Mouse (Mus musculus): ENCODE measurements around the gene Sh3gl1. TPM values are rescaled to one million over a fixed set of nuclear protein-coding genes. Genes with fewer than 3 reads are reported as not detected.

Gene Sh3gl1
- total and polyA plus RNA-seq, 3 experiments = 29.3 to 39.0 (median 38.0) TPM

GRCm38 (mm10) chr17:55969966-55970891, 66.2 kb downstream of the Sh3gl1 start, which contains the start of gene Shd:
Gene Shd (plus strand): TSS chr17:55970467.
- DNase-seq (ENCODE audit: extremely low read depth) = no peak
- Histone ChIP-seq H3K4me3 (replicated peaks in 1 of 3; ENCODE audit: low read depth in 2 of 3, low read length in 2 of 3, poor library complexity in 1 of 3) (no peak within 1 kb of the TSS), H3K79me2 (replicated peaks; ENCODE audit: control insufficient read depth, extremely low read depth, insufficient read depth, poor library complexity, severe bottlenecking) (no peaks in the 10 kb centered on the region), H3K9me3 (replicated peaks; ENCODE audit: low read length) (no peaks in the 10 kb centered on the region), H3K9ac (ENCODE audit: insufficient read depth, low read depth) (no peak within 1 kb of the TSS), H3K36me3 (replicated peaks in 1 of 2; ENCODE audit: control insufficient read depth in 1 of 2, insufficient read depth in 1 of 2, low read length in 1 of 2) (peaks cover 21 to 50% of the 10 kb centered on the region in 2 experiments), H3K27me3 (replicated peaks) (no peaks in the 10 kb centered on the region), H3K27ac (ENCODE audit: insufficient read depth, low read depth) (no peak within 1 kb of the TSS), H3K4me1 (ENCODE audit: control insufficient read depth in 1 of 2, insufficient read depth in 2 of 2) (peaks cover 0 to 16% of the 10 kb centered on the region in 2 experiments; a peak in 3 of 4 replicates), H3K4me2 (ENCODE audit: insufficient read depth, low read depth, poor library complexity, severe bottlenecking) (no peak within 1 kb of the TSS)
- no peak for TF ChIP-seq ZC3H11A (IDR thresholded peaks at IDR 0.05; ENCODE audit: low read depth, low read length)
- TF ChIP-seq IRF4 (IDR thresholded peaks at IDR 0.05; ENCODE audit: low read depth, low read length) = no peak
- no peak for TF ChIP-seq BHLHE40 (IDR thresholded peaks at IDR 0.05; ENCODE audit: low read depth, low read length)
- no peak for TF ChIP-seq MXI1 (IDR thresholded peaks at IDR 0.05; ENCODE audit: low read depth, low read length)
- no peak for TF ChIP-seq SMC3 (IDR thresholded peaks at IDR 0.05; ENCODE audit: low read depth, low read length)
- no peak for TF ChIP-seq NRF1 (IDR thresholded peaks at IDR 0.05; ENCODE audit: low read depth, low read length)
- TF ChIP-seq NELFE (IDR thresholded peaks at IDR 0.05; ENCODE audit: low read depth, low read length) = no peak
- TF ChIP-seq MAZ (IDR thresholded peaks at IDR 0.05; ENCODE audit: low read depth, low read length) = no peak
- TF ChIP-seq E2F4 (IDR thresholded peaks at IDR 0.05; ENCODE audit: insufficient replicate concordance, low read depth, low read length) = no peak
- TF ChIP-seq POLR2AphosphoS2 (IDR thresholded peaks at IDR 0.05; ENCODE audit: low read depth, low read length) = no peak
- TF ChIP-seq USF2 (conservative IDR thresholded peaks at IDR 0.05; ENCODE audit: low read depth, low read length) = no peak
- TF ChIP-seq JUN (IDR thresholded peaks at IDR 0.05; ENCODE audit: insufficient read depth, low read depth, low read length) = no peak
- TF ChIP-seq ELF1 (IDR thresholded peaks at IDR 0.05; ENCODE audit: low read depth, low read length) = no peak
- TF ChIP-seq MEF2A (IDR thresholded peaks at IDR 0.05; ENCODE audit: borderline replicate concordance, low read depth, low read length) = no peak
- TF ChIP-seq GABPA (IDR thresholded peaks at IDR 0.05; ENCODE audit: insufficient replicate concordance, low read depth, low read length) = no peak
- no peak for TF ChIP-seq CHD2 (IDR thresholded peaks at IDR 0.05; ENCODE audit: low read length)
- no peak for TF ChIP-seq USF1 (IDR thresholded peaks at IDR 0.05; ENCODE audit: low read depth, low read length)
- TF ChIP-seq SIN3A (IDR thresholded peaks at IDR 0.05; ENCODE audit: low read length) = no peak
- TF ChIP-seq MYC (IDR thresholded peaks at IDR 0.05; ENCODE audit: low read depth, low read length) = no peak
- no peak for TF ChIP-seq PAX5 (IDR thresholded peaks at IDR 0.05; ENCODE audit: low read length)
- in situ Hi-C loops (cut with MboI; ENCODE audit: low pct_ligation_motif_present, low pct_unique_long_range_greater_than_20kb, low sequenced_read_pairs) = loop anchor here (5.0 kb wide), 1 partner anchor 37 kb away; the partner anchor contains the start of genes Mpnd and Stap2
- dilution Hi-C loops (cut with MboI; ENCODE audit: extremely low pct_ligation_motif_present, extremely low pct_unique_long_range_greater_than_20kb, low sequenced_read_pairs) = no loop called here
